Mouse (Mus musculus): ENCODE data around the gene Aak1. TPM values are rescaled to one million over a fixed set of nuclear protein-coding genes. Genes with fewer than 3 reads are reported as not detected.

Aak1 gene
- polyA plus RNA-seq, 1 experiment from 2014 or later: 49.8 TPM

DNA sequence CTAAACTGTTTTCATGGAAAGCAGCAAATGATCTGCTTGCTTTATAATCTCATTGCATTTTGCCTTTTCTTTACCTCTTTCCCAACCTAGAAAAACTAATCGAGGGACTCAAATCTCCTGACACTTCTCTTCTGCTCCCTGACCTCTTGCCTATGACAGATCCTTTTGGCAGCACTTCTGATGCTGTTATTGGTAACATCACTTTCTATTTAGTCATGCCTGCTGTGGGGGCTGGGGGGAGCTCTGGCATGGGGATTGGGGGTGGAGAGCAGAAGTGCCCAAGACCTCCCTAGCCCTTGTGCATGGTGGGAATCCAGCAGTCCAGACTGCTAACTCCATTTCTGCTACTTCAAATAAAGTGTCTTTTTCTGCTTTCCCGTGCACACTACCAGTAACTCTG is 131.9 kb downstream of the Aak1 start:
- H3K4me3 ChIP-seq (replicated peaks; ENCODE audit: low read length): no peak overlapping the region
- no peak overlapping the region for H3K9ac ChIP-seq
- H3K9me3 ChIP-seq (ENCODE audit: control insufficient read depth, low read length): no peaks in the 10 kb centered on the region
- peaks cover 66% of the 10 kb centered on the region for H3K36me3 ChIP-seq (replicated peaks; ENCODE audit: control insufficient read depth, insufficient read depth)
- 90% methylated on average over 2 of the region's 2 CpGs for WGBS
- H3K4me1 ChIP-seq (replicated peaks; ENCODE audit: control insufficient read depth, insufficient read depth, low read length): no peaks in the 10 kb centered on the region
- ATAC-seq (ENCODE audit: low FRiP score) (no peak), DNase-seq (ENCODE audit: low spot score) (no peak)
- no peak overlapping the region for H3K4me2 ChIP-seq (replicated peaks)
- H3K27me3 ChIP-seq (ENCODE audit: control insufficient read depth, insufficient read depth, low read length): no peaks in the 10 kb centered on the region
- no peak overlapping the region for H3K27ac ChIP-seq

DNA sequence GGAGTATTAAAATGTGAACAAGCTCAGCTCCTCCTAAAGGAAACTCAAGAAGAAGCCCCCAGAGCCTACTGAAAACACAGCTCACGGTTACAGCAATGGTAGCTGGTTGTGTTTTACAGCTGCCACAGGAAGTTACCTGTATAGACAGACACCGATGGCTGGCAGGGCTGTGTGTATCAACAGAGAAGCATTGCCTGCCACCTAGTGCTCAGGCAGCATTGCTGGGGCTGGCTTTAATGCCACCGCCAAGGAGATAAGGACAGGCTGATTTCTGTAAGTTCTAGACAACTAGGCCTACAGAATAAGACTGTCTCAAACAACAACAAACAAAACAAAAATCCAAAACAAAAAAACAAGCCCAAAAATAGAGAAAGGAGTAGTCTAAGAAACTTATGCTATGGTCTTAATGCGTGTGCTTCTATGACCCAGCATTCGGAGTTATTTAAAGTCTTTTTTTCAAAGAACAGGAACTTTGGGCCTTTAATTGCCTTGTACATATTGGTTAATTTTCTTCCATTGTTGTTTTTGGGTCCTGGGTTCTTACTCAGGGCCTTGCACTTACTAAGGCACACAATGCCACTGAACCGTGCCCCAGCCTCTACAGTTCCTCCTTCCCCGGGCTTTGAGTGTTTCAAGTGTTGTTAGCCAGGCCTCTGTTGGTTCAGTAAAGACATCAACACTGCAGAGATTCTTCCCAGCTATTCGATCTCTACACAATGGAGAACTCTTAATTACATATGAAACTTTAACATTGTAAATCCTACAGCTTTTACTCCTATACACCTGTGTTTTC is 136.2 kb downstream of the Aak1 start:
- WGBS: 89% methylated on average over 8 of the region's 8 CpGs
- H3K27me3 ChIP-seq (ENCODE audit: control insufficient read depth, insufficient read depth, low read length): no peaks in the 10 kb centered on the region
- H3K36me3 ChIP-seq (replicated peaks; ENCODE audit: control insufficient read depth, insufficient read depth): peaks cover 76% of the 10 kb centered on the region
- ATAC-seq (ENCODE audit: low FRiP score) (no peak), DNase-seq (ENCODE audit: low spot score) (no peak)
- no peaks in the 10 kb centered on the region for H3K4me1 ChIP-seq (replicated peaks; ENCODE audit: control insufficient read depth, insufficient read depth, low read length)
- H3K4me3 ChIP-seq (replicated peaks; ENCODE audit: low read length): no peak overlapping the region
- H3K9ac ChIP-seq: no peak overlapping the region
- no peaks in the 10 kb centered on the region for H3K9me3 ChIP-seq (ENCODE audit: control insufficient read depth, low read length)
- H3K27ac ChIP-seq: no peak overlapping the region
- no peak overlapping the region for H3K4me2 ChIP-seq (replicated peaks)

DNA sequence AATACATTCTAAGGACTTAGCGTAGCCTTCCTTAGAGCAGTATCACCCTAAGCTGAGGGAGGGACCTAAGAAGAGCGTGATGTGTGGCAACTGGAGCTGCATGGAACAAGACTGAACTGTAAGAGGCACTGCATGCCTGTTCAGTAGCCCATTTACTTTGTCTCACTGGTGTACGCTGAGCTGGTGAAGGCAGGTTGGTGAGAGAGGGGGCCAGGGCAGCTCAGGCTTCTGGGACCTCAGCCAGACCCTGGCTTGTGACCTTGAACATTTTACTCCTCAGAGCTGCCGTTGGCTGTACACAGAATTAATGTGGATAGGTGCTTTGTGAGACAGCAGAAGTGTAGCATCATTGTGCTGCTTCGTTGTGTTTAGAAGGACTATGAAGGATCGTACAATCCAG is 140.3 kb downstream of the Aak1 start:
- Histone ChIP-seq H3K27me3 (ENCODE audit: control insufficient read depth, insufficient read depth, low read length) (no peaks in the 10 kb centered on the region), H3K36me3 (replicated peaks; ENCODE audit: control insufficient read depth, insufficient read depth) (peaks cover 42% of the 10 kb centered on the region), H3K9ac (no peak overlapping the region), H3K4me3 (replicated peaks; ENCODE audit: low read length) (no peak overlapping the region), H3K27ac (no peak overlapping the region), H3K9me3 (ENCODE audit: control insufficient read depth, low read length) (no peaks in the 10 kb centered on the region), H3K4me1 (replicated peaks; ENCODE audit: control insufficient read depth, insufficient read depth, low read length) (no peaks in the 10 kb centered on the region), H3K4me2 (replicated peaks) (no peak overlapping the region)
- DNase-seq (ENCODE audit: low spot score) (no peak), ATAC-seq (ENCODE audit: low FRiP score) (no peak)
- WGBS: 85% methylated on average over 6 of the region's 6 CpGs

DNA sequence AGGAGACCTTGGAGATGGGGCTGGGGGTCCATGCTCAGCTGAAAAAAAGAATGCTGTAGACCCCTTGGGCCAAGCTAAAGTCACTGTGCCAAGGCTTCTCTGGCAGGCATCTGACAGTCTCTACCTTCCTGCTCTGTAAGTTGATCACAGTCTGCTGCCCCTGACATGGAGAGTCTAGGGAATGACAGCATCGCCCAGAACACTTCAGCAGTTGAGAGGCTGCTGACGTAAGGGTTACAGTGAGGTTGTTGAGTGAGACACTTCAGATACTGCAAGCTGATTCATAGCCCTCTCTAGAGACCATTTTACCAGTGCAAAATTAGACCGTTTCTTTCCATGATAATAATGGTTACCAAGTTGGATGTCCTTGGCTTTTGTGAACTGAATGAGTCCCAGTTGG is 141.7 kb downstream of the Aak1 start:
- no peak for DNase-seq (ENCODE audit: low spot score)
- H3K9ac ChIP-seq: no peak overlapping the region
- no peaks in the 10 kb centered on the region for H3K9me3 ChIP-seq (ENCODE audit: control insufficient read depth, low read length)
- WGBS: 85% methylated on average over 3 of the region's 3 CpGs
- H3K4me1 ChIP-seq (replicated peaks; ENCODE audit: control insufficient read depth, insufficient read depth, low read length): no peaks in the 10 kb centered on the region
- H3K4me3 ChIP-seq (replicated peaks; ENCODE audit: low read length): no peak overlapping the region
- no peak overlapping the region for H3K27ac ChIP-seq
- no peak for ATAC-seq (ENCODE audit: low FRiP score)
- H3K4me2 ChIP-seq (replicated peaks): no peak overlapping the region
- no peaks in the 10 kb centered on the region for H3K27me3 ChIP-seq (ENCODE audit: control insufficient read depth, insufficient read depth, low read length)
- peaks cover 39% of the 10 kb centered on the region for H3K36me3 ChIP-seq (replicated peaks; ENCODE audit: control insufficient read depth, insufficient read depth)

DNA sequence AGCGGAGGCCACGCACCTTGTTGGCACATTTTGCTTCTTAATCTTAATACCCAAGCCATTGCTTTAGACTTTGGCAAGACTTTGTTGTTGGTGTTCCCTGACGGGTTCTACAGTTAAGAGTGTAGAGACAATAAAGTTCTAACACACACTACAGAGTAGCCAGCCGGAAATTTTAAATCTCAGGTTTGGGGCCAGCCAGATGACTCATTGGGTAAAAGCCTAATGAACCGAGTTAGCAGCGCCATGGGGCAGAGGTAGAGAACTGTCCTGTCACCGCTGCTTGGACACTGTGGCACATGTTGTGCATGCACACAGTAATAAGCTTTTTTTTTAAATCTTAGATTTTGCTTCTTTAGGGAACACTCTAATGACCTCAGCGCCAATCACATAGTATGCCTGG is 143.0 kb downstream of the Aak1 start:
- no peak overlapping the region for H3K9ac ChIP-seq
- H3K4me2 ChIP-seq (replicated peaks): no peak overlapping the region
- no peak for DNase-seq (ENCODE audit: low spot score)
- WGBS: 93% methylated on average over 8 of the region's 8 CpGs
- no peak overlapping the region for H3K27ac ChIP-seq
- peaks cover 39% of the 10 kb centered on the region for H3K36me3 ChIP-seq (replicated peaks; ENCODE audit: control insufficient read depth, insufficient read depth)
- no peak for ATAC-seq (ENCODE audit: low FRiP score)
- H3K4me3 ChIP-seq (replicated peaks; ENCODE audit: low read length): no peak overlapping the region
- H3K9me3 ChIP-seq (ENCODE audit: control insufficient read depth, low read length): no peaks in the 10 kb centered on the region
- H3K4me1 ChIP-seq (replicated peaks; ENCODE audit: control insufficient read depth, insufficient read depth, low read length): no peaks in the 10 kb centered on the region
- no peaks in the 10 kb centered on the region for H3K27me3 ChIP-seq (ENCODE audit: control insufficient read depth, insufficient read depth, low read length)

DNA sequence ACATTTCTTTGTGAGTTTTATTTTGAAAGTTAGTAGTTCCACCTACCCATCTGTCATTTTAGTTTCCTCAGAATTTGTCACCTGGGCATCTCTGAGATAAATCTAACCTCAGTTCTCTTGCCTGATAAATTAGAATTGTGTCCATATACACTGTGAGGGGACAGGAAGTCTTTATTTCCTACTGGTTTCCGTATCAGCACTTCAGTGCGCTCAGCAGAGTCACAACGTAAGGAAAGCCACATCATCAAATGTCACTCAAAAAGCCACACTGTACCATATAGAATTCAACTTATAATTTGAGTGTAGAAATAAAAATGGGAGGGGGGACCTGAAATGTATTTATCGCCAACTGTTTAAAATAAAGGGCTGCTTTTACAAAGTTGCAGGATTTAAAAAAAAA is 144.9 kb downstream of the Aak1 start:
- Histone ChIP-seq H3K36me3 (replicated peaks; ENCODE audit: control insufficient read depth, insufficient read depth) (peaks cover 41% of the 10 kb centered on the region), H3K27me3 (ENCODE audit: control insufficient read depth, insufficient read depth, low read length) (no peaks in the 10 kb centered on the region), H3K9me3 (ENCODE audit: control insufficient read depth, low read length) (no peaks in the 10 kb centered on the region), H3K27ac (no peak overlapping the region), H3K4me1 (replicated peaks; ENCODE audit: control insufficient read depth, insufficient read depth, low read length) (no peaks in the 10 kb centered on the region), H3K4me3 (replicated peaks; ENCODE audit: low read length) (no peak overlapping the region), H3K9ac (no peak overlapping the region), H3K4me2 (replicated peaks) (no peak overlapping the region)
- no peak for DNase-seq (ENCODE audit: low spot score)
- 91% methylated on average over 4 of the region's 4 CpGs for WGBS
- no peak for ATAC-seq (ENCODE audit: low FRiP score)

DNA sequence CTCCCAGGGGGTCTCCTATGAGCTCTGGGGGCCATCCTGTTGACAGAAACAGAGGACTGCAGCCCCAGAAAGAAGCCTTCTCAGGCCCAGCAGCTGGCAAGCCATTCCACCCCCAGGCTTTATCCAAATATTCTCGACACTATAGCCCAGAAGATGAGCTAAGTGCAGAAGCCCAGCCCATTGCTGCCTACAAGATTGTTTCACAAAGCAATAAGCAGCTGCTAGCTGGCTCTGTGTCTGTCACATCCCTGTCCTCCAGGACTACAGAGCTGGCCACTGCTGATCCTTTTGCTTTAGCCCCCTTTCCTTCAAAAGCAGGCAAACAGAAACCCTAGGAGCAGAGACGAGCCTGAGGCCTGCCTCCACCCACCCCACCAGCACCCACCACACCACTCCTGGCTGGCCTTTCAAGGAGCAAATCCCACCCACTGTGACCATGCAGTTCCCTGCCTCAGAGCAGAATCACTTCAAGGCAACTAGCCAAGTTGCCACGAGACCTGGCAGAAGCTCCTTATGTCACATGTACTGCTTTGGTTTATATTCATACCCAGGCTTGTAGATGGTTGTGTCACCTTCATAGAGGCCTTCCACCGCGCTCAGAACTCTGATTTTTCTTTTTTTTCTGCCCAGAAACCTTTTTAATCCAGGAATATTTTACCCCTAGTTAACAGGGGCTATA is 147.5 kb downstream of the Aak1 start:
- no peak overlapping the region for H3K27ac ChIP-seq
- H3K4me1 ChIP-seq (replicated peaks; ENCODE audit: control insufficient read depth, insufficient read depth, low read length): no peaks in the 10 kb centered on the region
- DNase-seq (ENCODE audit: low spot score) (no peak), ATAC-seq (ENCODE audit: low FRiP score) (no peak)
- H3K4me2 ChIP-seq (replicated peaks): no peak overlapping the region
- no peaks in the 10 kb centered on the region for H3K9me3 ChIP-seq (ENCODE audit: control insufficient read depth, low read length)
- 77% methylated on average over 5 of the region's 5 CpGs for WGBS
- no peak overlapping the region for H3K9ac ChIP-seq
- H3K27me3 ChIP-seq (ENCODE audit: control insufficient read depth, insufficient read depth, low read length): no peaks in the 10 kb centered on the region
- no peak overlapping the region for H3K4me3 ChIP-seq (replicated peaks; ENCODE audit: low read length)
- H3K36me3 ChIP-seq (replicated peaks; ENCODE audit: control insufficient read depth, insufficient read depth): peaks cover 45% of the 10 kb centered on the region

DNA sequence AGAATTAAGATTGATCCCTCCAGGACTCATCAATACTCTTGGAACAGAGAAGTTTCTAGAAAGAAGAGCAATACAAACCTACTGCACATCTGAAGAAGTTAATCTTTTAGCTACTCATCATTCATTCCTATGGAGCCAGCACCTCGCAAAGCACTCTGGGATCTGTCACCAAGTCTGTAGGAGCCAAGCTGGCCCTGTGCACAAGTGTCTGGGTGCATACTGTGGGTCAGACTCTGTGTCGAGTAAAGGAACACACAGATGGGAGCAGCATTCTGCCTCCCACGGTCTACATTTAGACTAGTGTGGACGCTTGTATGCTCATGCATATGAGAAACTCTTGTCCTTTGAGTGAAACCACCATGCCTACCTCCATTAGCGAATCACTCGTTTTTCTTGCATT is 148.0 kb downstream of the Aak1 start:
- H3K27me3 ChIP-seq (ENCODE audit: control insufficient read depth, insufficient read depth, low read length): no peaks in the 10 kb centered on the region
- H3K4me2 ChIP-seq (replicated peaks): no peak overlapping the region
- ATAC-seq (ENCODE audit: low FRiP score): no peak
- no peak overlapping the region for H3K4me3 ChIP-seq (replicated peaks; ENCODE audit: low read length)
- 92% methylated on average over 6 of the region's 6 CpGs for WGBS
- no peaks in the 10 kb centered on the region for H3K4me1 ChIP-seq (replicated peaks; ENCODE audit: control insufficient read depth, insufficient read depth, low read length)
- no peaks in the 10 kb centered on the region for H3K9me3 ChIP-seq (ENCODE audit: control insufficient read depth, low read length)
- H3K36me3 ChIP-seq (replicated peaks; ENCODE audit: control insufficient read depth, insufficient read depth): peaks cover 45% of the 10 kb centered on the region
- H3K27ac ChIP-seq: no peak overlapping the region
- no peak for DNase-seq (ENCODE audit: low spot score)
- H3K9ac ChIP-seq: no peak overlapping the region

DNA sequence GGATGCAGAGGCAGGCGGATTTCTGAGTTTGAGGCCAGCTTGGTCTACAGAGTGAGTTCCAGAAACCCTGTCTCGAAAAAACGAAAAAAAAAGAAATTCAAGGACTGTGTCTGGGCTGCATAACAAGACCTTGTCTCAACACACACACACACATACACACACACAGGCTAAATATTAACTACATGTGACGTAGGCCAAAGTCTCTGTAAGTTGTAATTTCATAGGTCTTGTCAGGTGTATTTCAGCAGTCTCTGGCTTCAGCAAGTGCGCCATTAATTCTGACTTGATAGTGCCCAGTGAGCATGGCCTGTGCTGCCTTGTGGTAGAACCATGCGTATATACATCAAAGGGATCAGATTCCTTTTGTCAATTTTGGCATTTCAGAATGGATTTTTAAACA is 152.7 kb downstream of the Aak1 start:
- Histone ChIP-seq H3K9ac (no peak overlapping the region), H3K27ac (no peak overlapping the region), H3K27me3 (ENCODE audit: control insufficient read depth, insufficient read depth, low read length) (no peaks in the 10 kb centered on the region), H3K36me3 (replicated peaks; ENCODE audit: control insufficient read depth, insufficient read depth) (peaks cover 27% of the 10 kb centered on the region), H3K4me1 (replicated peaks; ENCODE audit: control insufficient read depth, insufficient read depth, low read length) (no peaks in the 10 kb centered on the region), H3K4me3 (replicated peaks; ENCODE audit: low read length) (no peak overlapping the region), H3K4me2 (replicated peaks) (no peak overlapping the region), H3K9me3 (ENCODE audit: control insufficient read depth, low read length) (no peaks in the 10 kb centered on the region)
- 96% methylated on average over 6 of the region's 6 CpGs for WGBS
- DNase-seq (ENCODE audit: low spot score) (no peak), ATAC-seq (ENCODE audit: low FRiP score) (no peak)
